Mouse (Mus musculus) hindbrain, embryonic 13.5 days (tissue): Measurements from ENCODE around the gene Arntl. TPM values are rescaled to one million over a fixed set of nuclear protein-coding genes. Genes with fewer than 3 reads are reported as not detected.
A peak's percentile ranks its signal among the peaks of the same experiment; 100 is the strongest.

ENCODE experiments used
- ATAC-seq: fragments of 200-750 bp; cut with Nextera tagmentation; 2 replicates; pipeline ENCODE4 v1.8.0; 2017; ENCODE audit warnings: moderate TSS enrichment; ENCODE audit not compliant: low FRiP score
- H3K27ac ChIP-seq: fragments of 300-500 bp; sonication (generic); 2 replicates; pipeline ENCODE4 v1.5.1; 2015; ENCODE audit warnings: inconsistent platforms, mild to moderate bottlenecking, moderate library complexity
- H3K27me3 ChIP-seq: fragments of 300-500 bp; sonication (generic); 2 replicates; pipeline ENCODE4 v1.6.1; 2015; ENCODE audit warnings: mild to moderate bottlenecking, inconsistent platforms
- H3K36me3 ChIP-seq: fragments of 300-500 bp; sonication (generic); 2 replicates; pipeline ENCODE4 v1.6.1; 2015; ENCODE audit warnings: mild to moderate bottlenecking, inconsistent platforms
- H3K4me1 ChIP-seq: fragments of 300-500 bp; sonication (generic); replicated peaks from 2 replicates; pipeline ENCODE4 v1.6.1; 2015; ENCODE audit warnings: inconsistent platforms
- H3K4me2 ChIP-seq: fragments of 300-500 bp; sonication (generic); 2 replicates; pipeline ENCODE4 v1.6.1; 2015; ENCODE audit warnings: inconsistent platforms, mild to moderate bottlenecking, moderate library complexity
- H3K4me3 ChIP-seq: fragments of 300-500 bp; sonication (generic); 2 replicates; pipeline ENCODE4 v1.5.1; 2015; ENCODE audit warnings: mild to moderate bottlenecking, inconsistent platforms
- H3K9ac ChIP-seq: fragments of 300-500 bp; sonication (generic); 2 replicates; pipeline ENCODE4 v1.6.1; 2015; ENCODE audit warnings: mild to moderate bottlenecking, inconsistent platforms
- H3K9me3 ChIP-seq: fragments of 300-500 bp; sonication (generic); 2 replicates; pipeline ENCODE4 v1.6.1; 2016; ENCODE audit warnings: inconsistent platforms
- WGBS: fragments of 180-500 bp; shearing (Covaris S2); methylation state at CpG from one replicate; pipeline ENCODE4 v1.1.7; 2015; 5-methylcytosine and 5-hydroxymethylcytosine counted together
- polyA plus RNA-seq: library from polyadenylated mRNA; unstranded; fragments of >200 nt; fragmentation: Nextera tagmentation; extraction: Ambion mirVana; gene quantifications from 2 replicates; pipeline ENCODE4 v1.2.1, GENCODE M21; 2015

Arntl gene
- polyA plus RNA-seq, 1 experiment from 2014 or later: 13.2 TPM

- WGBS: 50% methylated on average over 9 of the region's 9 CpGs
- Histone ChIP-seq H3K9me3 (peaks cover 4% of the 10 kb centered on the region; the same call in 1 of the 2 replicates), H3K36me3 (no peaks in the 10 kb centered on the region), H3K4me3 (no peak overlapping the region), H3K27ac (no peak overlapping the region), H3K27me3 (no peaks in the 10 kb centered on the region), H3K9ac (no peak overlapping the region), H3K4me2 (no peak overlapping the region), H3K4me1 (peaks cover 4% of the 10 kb centered on the region; the same call in 1 of the 2 replicates)
- ATAC-seq: no peak
These were observed 18.7 kb upstream of the Arntl start for GRCm38 (mm10) chr7:113188566-113188965.

GRCm38 (mm10) chr7:113191787-113192186 is 15.5 kb upstream of the Arntl start:
- Histone ChIP-seq H3K4me3 (no peak overlapping the region), H3K9me3 (peaks cover 4% of the 10 kb centered on the region; the same call in 1 of the 2 replicates), H3K27me3 (no peaks in the 10 kb centered on the region), H3K4me1 (peaks cover 4% of the 10 kb centered on the region; the same call in 1 of the 2 replicates), H3K4me2 (no peak overlapping the region), H3K27ac (no peak overlapping the region), H3K36me3 (no peaks in the 10 kb centered on the region), H3K9ac (no peak overlapping the region)
- 76% methylated on average over 1 of the region's 1 CpGs for WGBS
- no peak for ATAC-seq

GRCm38 (mm10) chr7:113192714-113193365 is 14.4 kb upstream of the Arntl start:
- Histone ChIP-seq H3K4me3 (no peak overlapping the region), H3K27me3 (no peaks in the 10 kb centered on the region), H3K9ac (no peak overlapping the region), H3K27ac (no peak overlapping the region), H3K4me2 (no peak overlapping the region), H3K36me3 (no peaks in the 10 kb centered on the region), H3K4me1 (peaks cover 9% of the 10 kb centered on the region), H3K9me3 (peaks cover 4% of the 10 kb centered on the region; the same call in 1 of the 2 replicates)
- 71% methylated on average over 8 of the region's 8 CpGs for WGBS
- no peak for ATAC-seq

- no peaks in the 10 kb centered on the region for H3K36me3 ChIP-seq
These were observed 13.4 kb upstream of the Arntl start for GRCm38 (mm10) chr7:113193872-113194271.

GRCm38 (mm10) chr7:113195271-113195670 is 12.0 kb upstream of the Arntl start:
- Histone ChIP-seq H3K4me1 (peaks cover 7% of the 10 kb centered on the region), H3K36me3 (no peaks in the 10 kb centered on the region), H3K9me3 (peaks cover 4% of the 10 kb centered on the region; the same call in 1 of the 2 replicates), H3K4me2 (no peak overlapping the region), H3K27me3 (no peaks in the 10 kb centered on the region), H3K9ac (no peak overlapping the region), H3K4me3 (no peak overlapping the region), H3K27ac (no peak overlapping the region)
- no peak for ATAC-seq
- 68% methylated on average over 2 of the region's 2 CpGs for WGBS

More at GRCm38 (mm10) chr7:113193872-113194271, 13.4 kb upstream of the Arntl start:
- Histone ChIP-seq H3K9ac (no peak overlapping the region), H3K27me3 (no peaks in the 10 kb centered on the region), H3K27ac (no peak overlapping the region), H3K4me3 (no peak overlapping the region), H3K4me2 (no peak overlapping the region), H3K9me3 (peaks cover 4% of the 10 kb centered on the region; the same call in 1 of the 2 replicates), H3K4me1 (peaks cover 7% of the 10 kb centered on the region)
- ATAC-seq: no peak

GRCm38 (mm10) chr7:113196171-113196570 is 11.1 kb upstream of the Arntl start:
- ATAC-seq: no peak
- Histone ChIP-seq H3K9ac (no peak overlapping the region), H3K36me3 (no peaks in the 10 kb centered on the region), H3K27me3 (no peaks in the 10 kb centered on the region), H3K4me1 (peaks cover 7% of the 10 kb centered on the region), H3K9me3 (no peaks in the 10 kb centered on the region), H3K4me2 (no peak overlapping the region), H3K4me3 (no peak overlapping the region), H3K27ac (no peak overlapping the region)
- WGBS: 97% methylated on average over 3 of the region's 3 CpGs

- Histone ChIP-seq H3K9me3 (no peaks in the 10 kb centered on the region), H3K27ac (no peak overlapping the region), H3K4me1 (peaks cover 9% of the 10 kb centered on the region), H3K36me3 (no peaks in the 10 kb centered on the region), H3K9ac (no peak overlapping the region), H3K4me2 (no peak overlapping the region), H3K27me3 (peaks cover 3% of the 10 kb centered on the region; the same call in 1 of the 2 replicates), H3K4me3 (no peak overlapping the region)
- ATAC-seq: no peak
- WGBS: 52% methylated on average over 10 of the region's 10 CpGs
These were observed 10.0 kb upstream of the Arntl start for GRCm38 (mm10) chr7:113197161-113197775.

GRCm38 (mm10) chr7:113201584-113201983 is 5.7 kb upstream of the Arntl start:
- H3K36me3 ChIP-seq: no peaks in the 10 kb centered on the region
- no peaks in the 10 kb centered on the region for H3K9me3 ChIP-seq
- H3K4me3 ChIP-seq: no peak overlapping the region
- H3K27ac ChIP-seq: no peak overlapping the region
- WGBS: 56% methylated on average over 3 of the region's 3 CpGs
- no peak for ATAC-seq
- H3K4me1 ChIP-seq: peaks cover 16% of the 10 kb centered on the region
- H3K27me3 ChIP-seq: peaks cover 35% of the 10 kb centered on the region
- no peak overlapping the region for H3K9ac ChIP-seq
- no peak overlapping the region for H3K4me2 ChIP-seq

- no peaks in the 10 kb centered on the region for H3K9me3 ChIP-seq
- peak overlapping the region; percentile 89 for H3K27ac ChIP-seq
- WGBS: under 1% methylated on average over 79 of the region's 98 CpGs
- peak overlapping the region; percentile 79 for H3K4me2 ChIP-seq
- H3K9ac ChIP-seq: peak overlapping the region; percentile 83
- ATAC-seq: peak; percentile 79
- peaks cover 70% of the 10 kb centered on the region for H3K27me3 ChIP-seq
- H3K4me3 ChIP-seq: peak overlapping the region; percentile 85
- H3K36me3 ChIP-seq: no peaks in the 10 kb centered on the region
- peaks cover 28% of the 10 kb centered on the region for H3K4me1 ChIP-seq
These were observed 464 bp downstream of the Arntl start for GRCm38 (mm10) chr7:113207471-113208387.

- H3K27ac ChIP-seq: no peak overlapping the region
- 2% methylated on average over 19 of the region's 19 CpGs for WGBS
- peak overlapping the region; percentile 79 for H3K4me2 ChIP-seq
- H3K9me3 ChIP-seq: no peaks in the 10 kb centered on the region
- ATAC-seq: no peak
- H3K36me3 ChIP-seq: no peaks in the 10 kb centered on the region
- peak overlapping the region; percentile 85 for H3K4me3 ChIP-seq
- H3K27me3 ChIP-seq: peaks cover 65% of the 10 kb centered on the region
- H3K9ac ChIP-seq: peak overlapping the region; percentile 83
- H3K4me1 ChIP-seq: peaks cover 28% of the 10 kb centered on the region
These were observed 1.1 kb downstream of the Arntl start for GRCm38 (mm10) chr7:113208388-113208753.

- H3K27ac ChIP-seq: no peak overlapping the region
- H3K4me1 ChIP-seq: peaks cover 37% of the 10 kb centered on the region
- H3K4me2 ChIP-seq: no peak overlapping the region
- ATAC-seq: no peak
- H3K36me3 ChIP-seq: no peaks in the 10 kb centered on the region
- no peak overlapping the region for H3K9ac ChIP-seq
- H3K9me3 ChIP-seq: no peaks in the 10 kb centered on the region
- no peak overlapping the region for H3K4me3 ChIP-seq
- H3K27me3 ChIP-seq: peaks cover 50% of the 10 kb centered on the region
- WGBS: 38% methylated on average over 4 of the region's 4 CpGs
These were observed 3.2 kb downstream of the Arntl start for GRCm38 (mm10) chr7:113210441-113210840.
